Mouse (Mus musculus): Measurements from ENCODE around the gene Ankdd1a.

DNA sequence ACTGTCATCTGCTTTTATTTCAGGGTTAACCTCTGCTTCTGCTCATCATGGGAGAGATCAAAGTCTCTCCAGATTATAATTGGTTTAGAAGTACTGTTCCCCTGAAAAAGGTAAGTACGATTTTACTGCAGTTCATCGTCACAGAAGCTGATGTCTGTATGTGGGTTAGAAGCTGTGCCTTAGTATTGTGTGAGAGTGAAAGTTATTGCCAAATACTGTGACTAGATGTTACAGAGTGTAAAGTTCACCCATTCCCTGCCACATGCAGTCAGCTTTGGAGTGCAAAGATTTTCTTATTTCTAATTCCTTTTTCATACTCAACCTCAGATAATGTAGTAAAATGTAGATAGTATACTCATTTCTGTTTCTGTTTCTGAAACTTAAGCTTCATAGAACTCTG, 54.8 kb downstream of the Ankdd1a start:
- TF ChIP-seq CTCF (IDR thresholded peaks at IDR 0.05; ENCODE audit: insufficient read depth, low read length): no peak
- no peak for TF ChIP-seq POLR2A (IDR thresholded peaks at IDR 0.05; ENCODE audit: borderline replicate concordance, extremely low read depth, low read depth, low read length)

All from lung, adult 2 months (tissue).